Mouse (Mus musculus) forebrain, embryonic 16.5 days (tissue): ENCODE measurements around the gene Cops9. TPM values are rescaled to one million over a fixed set of nuclear protein-coding genes. Genes with fewer than 3 reads are reported as not detected.

Source experiments
- ATAC-seq: fragments of 200-750 bp; cut with Nextera tagmentation; 2 replicates; pipeline ENCODE4 v1.8.0; 2017; ENCODE audit warnings: mild to moderate bottlenecking, moderate library complexity
- H3K27ac ChIP-seq: fragments of 300-500 bp; sonication (generic); 2 replicates; pipeline ENCODE4 v1.5.1; 2014; ENCODE audit warnings: low read length, control low read depth
- H3K27me3 ChIP-seq: fragments of 300-500 bp; sonication (generic); replicated peaks from 2 replicates; pipeline ENCODE4 v1.6.1; 2014; ENCODE audit warnings: low read length; ENCODE audit not compliant: control insufficient read depth, insufficient read depth
- H3K36me3 ChIP-seq: fragments of 300-500 bp; sonication (generic); 2 replicates; pipeline ENCODE4 v1.6.1; 2014; ENCODE audit not compliant: control insufficient read depth, insufficient read depth
- H3K4me1 ChIP-seq: fragments of 300-500 bp; sonication (generic); replicated peaks from 2 replicates; pipeline ENCODE4 v1.6.1; 2014; ENCODE audit warnings: low read length; ENCODE audit not compliant: control insufficient read depth, insufficient read depth
- H3K4me2 ChIP-seq: fragments of 300-500 bp; sonication (generic); 2 replicates; pipeline ENCODE4 v1.6.1; 2014; ENCODE audit warnings: mild to moderate bottlenecking, low read length, control low read depth
- H3K4me3 ChIP-seq: fragments of 300-500 bp; sonication (generic); replicated peaks from 2 replicates; pipeline ENCODE4 v1.5.1; 2014; ENCODE audit warnings: mild to moderate bottlenecking, low read length, control low read depth
- H3K9ac ChIP-seq: fragments of 300-500 bp; sonication (generic); replicated peaks from 2 replicates; pipeline ENCODE4 v1.6.1; 2014; ENCODE audit warnings: low read depth, low read length, control low read depth
- H3K9me3 ChIP-seq: fragments of 300-500 bp; sonication (generic); 2 replicates; pipeline ENCODE4 v1.6.1; 2016; ENCODE audit warnings: low read length; ENCODE audit not compliant: control insufficient read depth
- WGBS: fragments of 180-500 bp; shearing (Covaris S2); extraction: QIAGEN DNeasy Blood & Tissue Kit; methylation state at CpG from one replicate; pipeline ENCODE4 v1.1.7; 2014; 5-methylcytosine and 5-hydroxymethylcytosine counted together
- polyA plus RNA-seq: library from polyadenylated mRNA; unstranded; fragments of >200 nt; fragmentation: Nextera tagmentation; extraction: Ambion mirVana; gene quantifications from 2 replicates; pipeline ENCODE4 v1.2.1, GENCODE M21; 2015

Gene Cops9
- 462 and 475 TPM in 2 replicates for polyA plus RNA-seq

DNA sequence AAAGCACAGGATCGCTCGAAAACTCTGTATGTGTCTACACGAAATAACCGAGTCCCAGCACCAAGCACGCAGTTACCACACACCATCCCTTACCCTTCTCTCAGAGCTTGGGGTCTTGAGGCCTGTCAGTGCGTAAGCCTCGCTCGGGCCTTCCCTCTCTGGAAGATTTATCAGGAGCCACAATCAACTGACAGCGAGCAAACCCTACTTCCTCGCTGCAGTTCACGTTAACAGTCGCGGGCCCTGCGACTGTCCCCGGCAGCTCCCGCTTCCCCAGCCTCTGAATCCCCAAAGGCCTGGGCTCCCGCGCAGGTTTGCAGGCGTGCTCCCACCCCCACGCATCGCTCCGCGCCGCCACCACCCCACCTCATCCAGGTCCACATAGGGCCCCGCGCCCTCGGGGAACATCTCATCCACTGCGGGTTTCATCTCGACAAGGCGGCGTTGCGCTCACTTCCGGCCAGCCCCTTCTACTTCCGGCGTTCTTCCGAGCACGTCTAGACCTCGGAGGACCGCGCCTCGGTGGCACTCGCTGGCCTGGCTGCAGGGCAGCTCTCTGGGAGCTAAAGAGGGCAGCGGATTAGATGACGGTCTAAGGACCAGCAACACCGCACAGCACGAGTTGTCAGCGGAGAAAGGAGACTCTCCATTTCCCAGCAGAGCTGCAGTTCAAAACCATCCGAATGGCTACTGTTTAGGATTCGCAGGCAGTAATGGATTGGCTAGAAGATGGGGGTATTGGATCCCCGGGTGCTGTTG, at the start of gene Cops9:
TSS of gene Cops9 (minus strand) at position 472 of the 759 bp plus-strand sequence.
- H3K27ac ChIP-seq = peak within 1 kb of the TSS; percentile 79
- no peaks in the 10 kb centered on the region for H3K27me3 ChIP-seq
- peak within 1 kb of the TSS; percentile 98 for H3K4me2 ChIP-seq
- ATAC-seq = peak; percentile 96
- peaks cover 20% of the 10 kb centered on the region for H3K4me1 ChIP-seq
- no peaks in the 10 kb centered on the region for H3K9me3 ChIP-seq
- peak within 1 kb of the TSS; percentile 83 for H3K4me3 ChIP-seq
- peaks cover 3% of the 10 kb centered on the region for H3K36me3 ChIP-seq
- peak within 1 kb of the TSS; percentile 91 for H3K9ac ChIP-seq
- 2% methylated on average over 50 of the region's 50 CpGs for WGBS

DNA sequence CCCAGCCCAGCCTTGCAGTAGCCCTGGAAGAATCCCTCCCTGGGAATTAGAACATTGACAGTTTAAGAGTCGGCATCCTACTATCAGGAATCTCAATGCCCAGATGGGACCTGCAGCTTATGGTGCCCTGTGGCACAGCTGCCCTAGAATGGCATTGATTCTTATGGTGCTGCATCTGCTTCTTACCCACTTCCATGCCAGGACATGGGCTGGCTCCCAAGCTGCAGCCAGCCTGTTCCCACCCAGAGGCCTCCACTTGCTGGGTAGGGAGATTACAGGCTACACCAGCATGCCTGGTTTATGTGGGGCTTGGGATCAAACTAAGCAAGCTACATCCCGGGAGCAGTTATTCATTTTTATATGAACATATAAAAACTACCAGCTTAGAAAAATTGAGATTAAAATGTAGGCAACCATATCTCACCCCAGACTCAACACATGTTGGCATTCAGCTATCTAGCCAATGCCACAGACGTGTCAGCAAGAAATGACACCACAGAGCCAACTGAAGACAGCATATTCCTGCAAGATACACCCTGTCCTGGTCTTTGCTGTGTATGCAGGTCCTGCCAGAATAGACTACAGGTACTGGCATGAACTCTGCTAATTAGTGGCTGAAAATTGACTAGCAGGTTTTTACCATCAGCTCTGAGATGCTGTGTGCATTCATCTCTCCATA, 49.5 kb upstream of the Cops9 start:
- H3K4me3 ChIP-seq = no peak overlapping the region
- H3K4me2 ChIP-seq = no peak overlapping the region
- 81% methylated on average over 3 of the region's 3 CpGs for whole genome bisulfite sequencing
- no peaks in the 10 kb centered on the region for H3K9me3 ChIP-seq
- H3K9ac ChIP-seq = no peak overlapping the region
- peak overlapping the region; percentile 28; the same call in 1 of the 2 replicates for H3K27ac ChIP-seq
- no peaks in the 10 kb centered on the region; the same call in 1 of the 2 replicates for H3K4me1 ChIP-seq
- no peaks in the 10 kb centered on the region for H3K36me3 ChIP-seq
- no peaks in the 10 kb centered on the region for H3K27me3 ChIP-seq
- no peak for ATAC-seq

DNA sequence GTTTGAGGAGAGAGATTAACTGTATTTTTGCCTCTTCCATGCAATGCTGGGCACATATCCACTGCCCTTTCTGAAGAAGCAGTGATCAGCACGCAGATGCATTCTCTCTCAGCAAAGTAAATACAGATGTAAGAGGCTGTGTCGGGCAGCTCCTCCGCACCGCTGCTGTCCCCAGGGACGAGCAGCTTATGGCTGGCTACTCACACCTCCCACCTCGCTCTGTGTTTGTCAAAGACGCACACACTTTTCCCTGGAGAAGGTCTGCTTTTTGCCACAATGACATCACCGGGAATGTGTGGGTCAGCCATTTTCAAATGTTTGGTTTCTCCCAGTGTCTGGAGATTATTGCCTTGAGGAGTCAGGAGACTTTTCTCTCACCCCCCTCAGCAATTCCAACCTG, 45.2 kb upstream of the Cops9 start:
- Histone ChIP-seq H3K4me1 (no peaks in the 10 kb centered on the region; the same call in 1 of the 2 replicates), H3K27ac (no peak overlapping the region), H3K36me3 (no peaks in the 10 kb centered on the region), H3K9me3 (no peaks in the 10 kb centered on the region), H3K9ac (no peak overlapping the region), H3K4me3 (no peak overlapping the region), H3K27me3 (no peaks in the 10 kb centered on the region), H3K4me2 (no peak overlapping the region)
- 64% methylated on average over 8 of the region's 8 CpGs for WGBS
- ATAC-seq = no peak

DNA sequence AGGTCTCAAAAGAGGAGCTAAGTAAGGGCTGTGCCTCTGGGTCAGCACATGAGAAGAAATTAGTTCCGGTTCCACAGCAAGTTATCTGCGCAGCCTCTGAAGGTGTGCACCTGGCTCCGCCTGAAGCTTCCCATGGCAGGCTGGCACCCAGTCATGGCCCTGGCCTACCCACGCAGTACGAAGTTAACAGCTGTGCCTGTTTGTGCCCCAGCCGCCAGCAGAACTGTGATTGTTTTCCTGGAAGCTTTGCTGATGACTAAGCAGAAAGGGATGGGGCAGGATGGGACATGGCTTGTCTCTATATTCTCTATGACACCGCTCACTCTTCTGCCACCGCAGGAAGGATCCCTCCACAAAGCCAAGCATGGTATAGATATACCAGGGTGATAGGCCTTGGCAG, 41.4 kb upstream of the Cops9 start:
- 87% methylated on average over 8 of the region's 8 CpGs for WGBS
- H3K27me3 ChIP-seq = no peaks in the 10 kb centered on the region
- no peak overlapping the region for H3K9ac ChIP-seq
- peaks cover 8% of the 10 kb centered on the region; the same call in 1 of the 2 replicates for H3K4me1 ChIP-seq
- no peak for ATAC-seq
- H3K36me3 ChIP-seq = no peaks in the 10 kb centered on the region
- no peaks in the 10 kb centered on the region for H3K9me3 ChIP-seq
- H3K4me3 ChIP-seq = no peak overlapping the region
- H3K4me2 ChIP-seq = no peak overlapping the region
- H3K27ac ChIP-seq = no peak overlapping the region

DNA sequence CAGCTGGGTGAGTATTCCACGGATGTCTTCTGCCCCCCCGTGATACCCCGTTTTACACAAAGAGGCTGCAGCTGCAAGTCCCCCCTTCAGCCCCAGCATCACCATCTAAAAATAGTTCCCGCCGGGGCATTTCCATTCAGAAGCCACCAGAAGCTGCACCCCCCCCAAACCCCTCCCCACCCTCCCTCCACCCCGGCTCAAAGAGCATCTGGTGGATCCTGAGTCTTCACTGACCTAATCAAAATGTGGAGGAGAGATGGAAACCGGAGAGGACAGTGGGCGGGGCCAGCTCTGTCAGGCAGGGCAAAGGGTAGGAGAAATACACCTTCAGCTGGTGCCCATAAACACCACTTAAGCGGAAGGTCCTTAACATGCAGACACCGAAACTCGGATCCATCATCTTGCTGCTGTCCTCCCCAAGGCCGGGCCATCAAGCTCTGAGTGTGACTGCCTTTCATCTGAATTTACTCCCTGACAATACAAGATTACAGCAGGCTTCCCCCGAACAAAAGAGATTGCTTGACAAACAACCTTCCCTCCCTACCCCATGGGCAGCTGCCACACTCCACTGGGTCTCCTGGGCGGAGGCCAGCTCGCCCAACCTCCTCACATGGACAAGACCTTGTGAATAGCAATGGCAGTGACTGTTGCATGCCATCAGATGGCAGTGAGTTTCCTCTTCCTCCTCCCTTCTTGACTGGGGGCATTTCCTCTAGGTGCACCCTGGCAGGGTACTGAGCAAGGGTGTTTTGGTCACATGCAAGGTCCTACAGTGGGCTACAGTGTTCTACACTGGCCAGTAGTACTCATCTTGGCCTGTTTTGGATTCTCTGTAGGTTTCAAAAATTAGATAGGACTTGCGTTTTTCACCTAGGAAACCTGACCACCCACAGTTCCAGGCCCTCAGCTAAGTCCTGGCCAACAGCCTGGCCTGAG, 39.2 kb upstream of the Cops9 start:
- peaks cover 8% of the 10 kb centered on the region; the same call in 1 of the 2 replicates for H3K4me1 ChIP-seq
- H3K4me3 ChIP-seq = no peak overlapping the region
- no peak overlapping the region for H3K9ac ChIP-seq
- no peaks in the 10 kb centered on the region for H3K27me3 ChIP-seq
- H3K27ac ChIP-seq = 0 out of 2 replicates have a peak overlapping the region, but pooled peaks have one; percentile 2
- no peak overlapping the region for H3K4me2 ChIP-seq
- H3K36me3 ChIP-seq = no peaks in the 10 kb centered on the region
- 17% methylated on average over 16 of the region's 16 CpGs for WGBS
- H3K9me3 ChIP-seq = no peaks in the 10 kb centered on the region
- peak; percentile 76 for ATAC-seq

DNA sequence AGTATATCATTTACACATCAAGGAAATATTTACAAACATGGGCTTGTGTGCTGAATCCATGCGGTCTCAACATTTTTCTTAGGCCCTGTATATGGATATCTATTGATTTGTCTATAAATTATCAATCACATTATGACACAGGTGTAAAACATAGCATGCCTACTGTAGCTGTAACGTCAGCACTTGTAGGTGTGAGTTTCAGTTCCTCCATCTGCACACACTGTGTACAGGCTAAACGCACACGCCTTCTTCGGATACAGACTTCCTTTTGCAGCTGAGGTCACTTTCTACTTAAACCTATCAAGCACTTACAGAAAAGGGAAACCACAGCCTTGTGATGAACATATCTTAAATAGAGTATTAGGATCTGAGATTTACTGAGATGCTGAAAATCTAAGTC, 37.0 kb upstream of the Cops9 start:
- no peak overlapping the region for H3K9ac ChIP-seq
- no peak for ATAC-seq
- H3K36me3 ChIP-seq = no peaks in the 10 kb centered on the region
- H3K4me3 ChIP-seq = no peak overlapping the region
- H3K27me3 ChIP-seq = no peaks in the 10 kb centered on the region
- WGBS = 91% methylated on average over 5 of the region's 5 CpGs
- H3K4me1 ChIP-seq = peaks cover 8% of the 10 kb centered on the region; the same call in 1 of the 2 replicates
- no peak overlapping the region for H3K27ac ChIP-seq
- no peaks in the 10 kb centered on the region for H3K9me3 ChIP-seq
- no peak overlapping the region for H3K4me2 ChIP-seq

DNA sequence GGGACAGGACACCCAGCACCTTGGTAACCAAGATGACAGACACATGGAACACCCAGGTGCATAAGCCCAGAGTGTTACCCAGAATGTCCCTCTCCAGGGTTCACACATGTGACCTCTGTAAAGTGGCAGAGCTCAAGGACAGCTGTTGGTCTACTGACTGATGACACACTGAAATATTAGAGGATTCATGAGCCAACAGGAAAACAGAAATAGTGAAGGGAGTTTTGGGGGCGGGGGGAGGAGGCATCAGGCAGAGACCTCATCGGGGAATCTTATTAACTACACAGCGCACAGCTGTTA, 34.8 kb upstream of the Cops9 start:
- Histone ChIP-seq H3K9me3 (no peaks in the 10 kb centered on the region), H3K27ac (no peak overlapping the region), H3K27me3 (no peaks in the 10 kb centered on the region), H3K9ac (no peak overlapping the region), H3K4me2 (no peak overlapping the region), H3K4me1 (peaks cover 8% of the 10 kb centered on the region; the same call in 1 of the 2 replicates), H3K36me3 (no peaks in the 10 kb centered on the region), H3K4me3 (no peak overlapping the region)
- ATAC-seq = no peak
- 87% methylated on average over 3 of the region's 3 CpGs for WGBS

DNA sequence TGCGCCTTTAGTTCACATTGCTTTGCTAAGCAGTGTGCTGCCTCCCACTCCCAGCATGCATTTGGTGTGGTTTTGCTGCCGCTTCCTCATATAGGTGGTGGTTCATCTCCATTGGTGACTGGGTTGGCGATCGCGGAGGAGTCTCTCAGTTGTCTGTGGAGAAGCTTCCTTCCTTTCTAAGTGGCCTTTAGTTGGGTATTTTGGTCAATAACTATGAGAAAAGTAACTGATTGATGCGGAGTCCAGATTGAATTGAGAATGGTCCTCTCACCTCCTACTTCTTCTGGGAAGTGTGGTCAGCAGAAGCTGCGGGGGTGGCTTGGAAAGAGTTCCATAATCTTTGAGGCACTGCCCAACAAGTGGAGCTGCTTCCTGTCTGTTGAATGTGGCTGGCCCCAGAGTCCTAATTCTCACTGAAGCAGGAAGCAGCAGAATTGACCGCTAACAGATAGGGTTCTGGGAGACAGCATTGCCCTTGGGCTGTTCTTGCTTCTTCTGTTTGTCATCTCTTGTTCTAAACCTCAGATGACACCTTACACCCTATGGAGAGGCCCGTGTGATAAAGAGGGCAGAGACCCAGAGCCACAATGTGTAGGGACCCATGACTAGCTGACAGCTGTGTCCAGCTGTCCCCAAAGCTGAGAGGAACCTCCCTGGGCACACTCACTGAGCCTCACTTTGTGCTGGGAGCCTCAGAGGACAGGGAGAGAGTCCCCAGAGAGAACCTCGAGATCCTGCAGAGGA, 34.3 kb upstream of the Cops9 start:
- H3K4me3 ChIP-seq = no peak overlapping the region
- H3K27ac ChIP-seq = no peak overlapping the region
- no peaks in the 10 kb centered on the region for H3K9me3 ChIP-seq
- H3K4me2 ChIP-seq = no peak overlapping the region
- H3K36me3 ChIP-seq = no peaks in the 10 kb centered on the region
- ATAC-seq = no peak
- H3K9ac ChIP-seq = no peak overlapping the region
- WGBS = 86% methylated on average over 10 of the region's 10 CpGs
- H3K4me1 ChIP-seq = peaks cover 8% of the 10 kb centered on the region; the same call in 1 of the 2 replicates
- no peaks in the 10 kb centered on the region for H3K27me3 ChIP-seq
